Mouse (Mus musculus) adrenal gland, postnatal 25 days (tissue): Measurements from ENCODE around the gene Ccsap. TPM values are rescaled to one million over a fixed set of nuclear protein-coding genes. Genes with fewer than 3 reads are reported as not detected.

Experiments
- DNase-seq: peaks from one replicate; pipeline ENCODE4 v3.0.0; 2021; ENCODE audit warnings: mixed read lengths
- total RNA-seq: library from RNA; stranded (reverse); gene quantifications from 2 replicates; pipeline ENCODE4 v1.2.3, GENCODE M21; 2021

Ccsap gene
- total RNA-seq, 1 experiment from 2014 or later, result 4.4 TPM

- DNase-seq, result no peak
Observed at GRCm38 (mm10) chr8:123880271-123880670, 20.3 kb upstream of the Ccsap start.

GRCm38 (mm10) chr8:123877865-123878264, 17.9 kb upstream of the Ccsap start:
- DNase-seq, result no peak

GRCm38 (mm10) chr8:123874324-123874723, 14.3 kb upstream of the Ccsap start:
- DNase-seq, result no peak

- no peak for DNase-seq
Observed at GRCm38 (mm10) chr8:123873364-123873763, 13.4 kb upstream of the Ccsap start.

GRCm38 (mm10) chr8:123872048-123872447, 12.0 kb upstream of the Ccsap start:
- DNase-seq, result no peak

GRCm38 (mm10) chr8:123866971-123867370, 7.0 kb upstream of the Ccsap start:
- no peak for DNase-seq

GRCm38 (mm10) chr8:123865786-123866185, 5.8 kb upstream of the Ccsap start:
- peak; percentile 23 for DNase-seq

- no peak for DNase-seq
Observed at GRCm38 (mm10) chr8:123860386-123860785, 377 bp upstream of the Ccsap start.

- peak; percentile 95 for DNase-seq
Observed at GRCm38 (mm10) chr8:123858941-123859647, 915 bp downstream of the Ccsap start.

- no peak for DNase-seq
Observed at GRCm38 (mm10) chr8:123858574-123858940, 1.5 kb downstream of the Ccsap start.

- no peak for DNase-seq
Observed at GRCm38 (mm10) chr8:123857361-123857760, 2.6 kb downstream of the Ccsap start.

- no peak for DNase-seq
Observed at GRCm38 (mm10) chr8:123854733-123855475, 5.1 kb downstream of the Ccsap start.

GRCm38 (mm10) chr8:123854252-123854651, 5.8 kb downstream of the Ccsap start:
- no peak for DNase-seq

- no peak for DNase-seq
Observed at GRCm38 (mm10) chr8:123851590-123851989, 8.4 kb downstream of the Ccsap start.

GRCm38 (mm10) chr8:123849352-123849751, 10.7 kb downstream of the Ccsap start:
- DNase-seq, result no peak

GRCm38 (mm10) chr8:123847546-123847945, 12.5 kb downstream of the Ccsap start:
- no peak for DNase-seq

- no peak for DNase-seq
Observed at GRCm38 (mm10) chr8:123846509-123846908, 13.5 kb downstream of the Ccsap start.

GRCm38 (mm10) chr8:123845991-123846390, 14.0 kb downstream of the Ccsap start:
- DNase-seq, result no peak

GRCm38 (mm10) chr8:123845114-123845513, 14.9 kb downstream of the Ccsap start:
- no peak for DNase-seq

- no peak for DNase-seq
Observed at GRCm38 (mm10) chr8:123844341-123844740, 15.7 kb downstream of the Ccsap start.

GRCm38 (mm10) chr8:123842086-123842485, 17.9 kb downstream of the Ccsap start:
- DNase-seq, result no peak

- DNase-seq, result no peak
Observed at GRCm38 (mm10) chr8:123840578-123841345, 19.2 kb downstream of the Ccsap start.

GRCm38 (mm10) chr8:123838496-123838895, 21.5 kb downstream of the Ccsap start:
- no peak for DNase-seq
